Mouse (Mus musculus): ENCODE results near the gene Ndufv3. TPM values are rescaled to one million over a fixed set of nuclear protein-coding genes. Genes with fewer than 3 reads are reported as not detected.

The Ndufv3 gene
- 257 and 265 TPM in 2 replicates for polyA plus RNA-seq (2016; fragmentation: Nextera tagmentation; extraction: Ambion mirVana)

DNA sequence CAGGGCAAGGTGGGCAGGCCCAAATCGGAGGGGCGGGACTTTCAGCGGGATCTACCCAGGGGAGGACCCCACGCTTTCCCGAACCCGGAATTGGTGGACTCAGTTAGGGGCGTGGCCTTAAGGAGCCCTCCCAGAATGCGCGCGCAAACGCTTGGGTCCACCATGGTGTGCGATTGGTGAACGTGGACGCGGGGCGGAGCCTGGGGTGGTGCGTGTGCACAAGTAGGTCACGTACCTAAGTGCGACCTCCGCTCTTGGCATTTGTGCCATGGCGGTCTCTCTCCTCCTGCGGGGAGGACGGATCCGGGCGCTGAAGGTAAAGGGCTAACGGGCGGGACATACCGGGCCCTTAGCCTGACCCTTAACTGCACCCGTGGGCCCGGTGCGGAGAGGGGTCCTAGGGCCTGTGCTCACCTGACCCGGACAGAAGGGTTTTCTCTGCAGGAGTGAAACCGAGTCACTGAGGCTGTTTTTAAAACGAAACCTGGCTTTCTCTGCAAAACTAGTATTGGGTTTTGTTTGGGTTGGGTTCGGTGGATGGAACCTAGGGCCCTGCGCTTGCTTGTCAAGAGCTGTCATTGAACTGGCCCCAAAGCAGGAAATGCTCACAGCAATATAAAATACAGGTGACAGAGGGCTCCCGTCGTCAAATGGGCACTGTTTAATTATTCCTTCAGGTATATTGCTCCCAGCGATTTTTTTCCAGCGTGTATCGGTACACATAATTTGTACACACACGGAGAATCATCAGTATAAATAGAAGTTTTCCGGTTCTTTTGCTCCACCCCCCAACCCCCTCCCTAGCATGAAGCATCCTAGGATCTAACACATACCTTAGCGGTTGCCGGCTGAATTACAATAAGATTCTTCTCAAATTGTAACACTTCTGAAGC, at the start of gene Ndufv3, which contains the start of gene Wdr4:
Gene Ndufv3 (plus strand): TSS at position 170 of the 893 bp plus-strand sequence.
Gene Wdr4 (minus strand): TSS at position 35 of the 893 bp plus-strand sequence.
- under 1% methylated on average over 45 of the region's 45 CpGs for WGBS
- H3K9me3 ChIP-seq: no peaks in the 10 kb centered on the region
- H3K36me3 ChIP-seq: peaks cover 13% of the 10 kb centered on the region
- peak within 1 kb of the TSS; percentile 84 for H3K4me2 ChIP-seq (replicated peaks)
- peak within 1 kb of the TSS; percentile 42; the same call in 1 of the 2 replicates for H3K27ac ChIP-seq (replicated peaks)
- no peaks in the 10 kb centered on the region for H3K27me3 ChIP-seq
- peak within 1 kb of the TSS; percentile 81 for H3K4me3 ChIP-seq
- H3K9ac ChIP-seq (replicated peaks): peak within 1 kb of the TSS; percentile 72
- ATAC-seq (ENCODE audit: low FRiP score, low read depth): peak; percentile 98
- H3K4me1 ChIP-seq: peaks cover 17% of the 10 kb centered on the region

DNA sequence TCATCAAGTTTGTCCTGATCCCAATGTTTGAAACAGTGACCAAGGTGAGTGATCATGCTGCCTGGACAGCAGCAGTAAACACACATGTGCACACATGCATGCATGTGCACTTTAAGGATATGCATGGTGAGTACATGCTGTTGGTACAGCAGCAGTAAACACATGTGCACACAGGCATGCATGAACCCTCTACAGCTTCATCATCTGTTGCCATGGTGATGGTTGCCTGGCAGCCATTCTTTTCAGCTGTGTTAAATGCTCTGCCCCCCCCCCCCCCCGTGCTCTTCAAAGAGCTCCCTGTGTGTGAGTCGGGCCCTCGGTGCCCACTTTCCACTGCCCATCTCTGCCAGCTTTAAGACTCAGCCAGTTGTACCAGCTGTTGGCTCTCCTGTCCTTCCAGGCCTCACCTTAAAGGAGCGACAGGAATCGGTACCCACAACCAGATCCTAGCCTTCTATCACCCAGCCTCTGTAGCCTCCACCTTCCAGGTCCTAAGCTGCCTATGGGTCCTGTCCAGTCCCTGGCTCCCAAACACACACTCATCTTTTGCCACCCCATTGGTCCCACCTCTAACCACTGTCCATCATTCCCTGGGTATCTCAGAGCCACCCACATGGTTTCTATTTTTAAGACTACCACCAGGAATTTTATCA, 49.0 kb upstream of the Ndufv3 start:
- Histone ChIP-seq H3K27me3 (no peaks in the 10 kb centered on the region), H3K4me1 (peaks cover 8% of the 10 kb centered on the region), H3K4me2 (replicated peaks) (no peak overlapping the region), H3K36me3 (peaks cover 72% of the 10 kb centered on the region), H3K4me3 (no peak overlapping the region), H3K9me3 (peaks cover 7% of the 10 kb centered on the region; the same call in 1 of the 2 replicates), H3K27ac (replicated peaks) (no peak overlapping the region), H3K9ac (replicated peaks) (no peak overlapping the region)
- 54% methylated on average over 5 of the region's 5 CpGs for WGBS
- no peak for ATAC-seq (ENCODE audit: low FRiP score, low read depth)

DNA sequence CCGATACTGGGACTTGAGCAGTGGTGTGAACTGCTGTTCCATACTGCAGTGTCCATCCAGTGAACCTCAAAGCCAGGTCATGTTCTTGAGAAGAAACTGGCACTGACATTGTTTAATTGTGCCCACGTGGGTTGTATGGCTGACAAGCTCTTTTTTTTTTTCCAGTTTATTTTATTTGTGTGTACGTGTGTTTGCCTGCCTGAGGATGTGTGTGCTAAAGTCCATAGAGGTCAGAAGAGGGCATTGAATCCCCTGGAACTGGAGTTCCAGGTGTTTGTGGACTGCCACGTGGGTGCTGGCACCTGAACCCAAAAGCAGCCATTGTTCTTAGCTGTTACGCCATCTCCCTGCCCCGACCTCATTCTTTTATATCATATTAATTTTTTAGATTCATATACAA, 45.5 kb upstream of the Ndufv3 start:
- ATAC-seq (ENCODE audit: low FRiP score, low read depth): no peak
- Histone ChIP-seq H3K4me3 (no peak overlapping the region), H3K4me1 (peaks cover 8% of the 10 kb centered on the region), H3K4me2 (replicated peaks) (no peak overlapping the region), H3K27ac (replicated peaks) (no peak overlapping the region), H3K36me3 (peaks cover 51% of the 10 kb centered on the region), H3K9ac (replicated peaks) (no peak overlapping the region), H3K9me3 (no peaks in the 10 kb centered on the region), H3K27me3 (no peaks in the 10 kb centered on the region)
- WGBS: 83% methylated on average over 6 of the region's 6 CpGs

- 72% methylated on average over 7 of the region's 7 CpGs for WGBS
- H3K36me3 ChIP-seq: peaks cover 18% of the 10 kb centered on the region
- no peaks in the 10 kb centered on the region for H3K9me3 ChIP-seq
- H3K4me1 ChIP-seq: no peaks in the 10 kb centered on the region
- ATAC-seq (ENCODE audit: low FRiP score, low read depth): no peak
- H3K27me3 ChIP-seq: no peaks in the 10 kb centered on the region
- H3K9ac ChIP-seq (replicated peaks): no peak overlapping the region
- H3K4me2 ChIP-seq (replicated peaks): no peak overlapping the region
- H3K4me3 ChIP-seq: no peak overlapping the region
- H3K27ac ChIP-seq (replicated peaks): no peak overlapping the region
Observed at GRCm38 (mm10) chr17:31478606-31479005, 41.3 kb upstream of the Ndufv3 start.

DNA sequence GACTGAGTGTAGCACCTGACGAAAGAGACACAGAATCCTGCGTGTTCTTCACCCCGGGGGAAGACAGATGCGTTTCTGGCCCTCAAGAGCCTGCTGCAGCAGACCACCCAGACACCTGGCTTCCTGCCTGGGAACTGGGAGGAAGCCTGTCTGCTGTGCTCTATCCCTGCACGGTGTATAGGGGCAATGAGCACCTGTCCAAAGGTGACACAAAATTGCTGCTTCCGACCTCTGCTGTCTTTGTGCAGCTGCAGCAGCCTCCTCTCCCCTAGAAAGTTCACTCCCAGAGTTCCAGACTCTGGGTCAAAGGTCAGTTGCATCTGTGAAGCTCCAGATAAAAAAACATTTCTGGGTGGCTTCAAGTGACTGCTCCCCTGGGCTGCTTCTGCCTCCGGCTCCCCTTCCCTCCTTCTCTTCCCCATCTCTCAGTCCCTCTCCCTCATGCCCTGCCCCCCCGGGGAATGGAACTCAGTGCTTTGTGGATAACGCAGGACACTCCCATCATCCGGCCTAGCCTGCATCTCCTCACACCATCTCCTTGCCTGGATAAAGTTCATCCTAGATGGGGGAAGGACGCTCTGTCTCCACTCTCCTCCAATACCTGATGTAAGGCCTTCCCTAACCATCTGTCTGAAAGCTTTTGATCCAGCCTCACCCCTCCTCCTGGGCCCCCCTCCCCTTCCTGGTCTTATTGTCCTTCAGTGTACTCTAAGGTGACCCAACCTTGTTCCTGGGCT, 40.6 kb upstream of the Ndufv3 start:
- Histone ChIP-seq H3K4me3 (no peak overlapping the region), H3K27me3 (no peaks in the 10 kb centered on the region), H3K27ac (replicated peaks) (no peak overlapping the region), H3K36me3 (peaks cover 18% of the 10 kb centered on the region), H3K4me2 (replicated peaks) (no peak overlapping the region), H3K9me3 (no peaks in the 10 kb centered on the region), H3K9ac (replicated peaks) (no peak overlapping the region), H3K4me1 (no peaks in the 10 kb centered on the region)
- 69% methylated on average over 11 of the region's 11 CpGs for WGBS
- no peak for ATAC-seq (ENCODE audit: low FRiP score, low read depth)

DNA sequence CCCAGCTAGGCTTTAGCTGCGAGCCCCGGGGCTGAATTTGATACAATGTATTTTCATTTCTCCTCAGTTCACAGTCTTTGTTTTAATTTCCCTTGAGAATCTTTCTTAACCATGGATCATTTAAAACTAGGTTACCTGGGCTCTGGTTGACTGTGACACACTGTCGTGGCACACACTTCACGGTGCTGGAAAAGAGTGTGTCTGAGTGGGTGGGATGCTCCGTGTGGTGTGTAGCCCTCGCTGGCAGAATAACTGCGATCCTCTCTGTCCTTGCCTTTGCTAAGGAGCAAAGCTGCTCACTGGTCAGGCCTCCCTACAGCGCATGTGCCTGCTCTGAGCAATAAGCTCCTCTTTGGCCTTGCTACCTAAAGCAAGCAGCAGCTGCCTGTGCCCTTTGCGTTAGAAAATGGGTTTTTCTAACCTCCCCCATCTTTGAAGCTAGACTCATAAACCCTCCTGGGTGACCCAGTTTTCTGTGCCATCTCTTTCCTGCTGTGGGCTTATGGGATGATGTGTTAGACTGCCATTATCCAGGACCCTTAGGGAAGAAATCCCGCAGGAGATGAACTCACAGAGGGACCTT, 33.2 kb upstream of the Ndufv3 start:
- peaks cover 9% of the 10 kb centered on the region for H3K4me1 ChIP-seq
- no peak overlapping the region for H3K4me2 ChIP-seq (replicated peaks)
- H3K4me3 ChIP-seq: no peak overlapping the region
- ATAC-seq (ENCODE audit: low FRiP score, low read depth): no peak
- H3K36me3 ChIP-seq: no peaks in the 10 kb centered on the region
- WGBS: 66% methylated on average over 10 of the region's 10 CpGs
- H3K9ac ChIP-seq (replicated peaks): no peak overlapping the region
- no peaks in the 10 kb centered on the region for H3K9me3 ChIP-seq
- peak overlapping the region; percentile 30 for H3K27ac ChIP-seq (replicated peaks)
- no peaks in the 10 kb centered on the region for H3K27me3 ChIP-seq

GRCm38 (mm10) chr17:31487433-31488060, 32.4 kb upstream of the Ndufv3 start:
- H3K9ac ChIP-seq (replicated peaks): no peak overlapping the region
- WGBS: 21% methylated on average over 6 of the region's 6 CpGs
- H3K4me3 ChIP-seq: no peak overlapping the region
- H3K27ac ChIP-seq (replicated peaks): peak overlapping the region; percentile 30; the same call in 1 of the 2 replicates
- no peaks in the 10 kb centered on the region for H3K27me3 ChIP-seq
- no peaks in the 10 kb centered on the region for H3K36me3 ChIP-seq
- no peak overlapping the region for H3K4me2 ChIP-seq (replicated peaks)
- no peaks in the 10 kb centered on the region for H3K9me3 ChIP-seq
- H3K4me1 ChIP-seq: peaks cover 9% of the 10 kb centered on the region
- ATAC-seq (ENCODE audit: low FRiP score, low read depth): no peak

DNA sequence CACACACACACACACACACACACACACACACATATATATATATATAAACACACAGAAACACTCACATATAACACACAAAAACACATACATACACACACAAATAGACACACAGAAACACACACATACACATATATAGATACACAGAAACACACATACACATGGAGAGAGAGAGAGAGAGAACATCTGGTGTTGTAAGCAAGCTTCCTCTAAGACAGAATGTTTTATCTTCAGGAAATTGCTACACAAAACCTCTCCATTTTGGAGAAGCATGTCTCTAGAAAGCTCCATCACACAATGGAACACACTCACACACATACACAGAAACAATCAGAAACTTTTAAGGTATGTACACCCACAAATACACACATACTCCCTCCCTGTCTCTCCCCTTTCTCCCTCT, 28.6 kb upstream of the Ndufv3 start:
- no peak overlapping the region for H3K4me3 ChIP-seq
- H3K9me3 ChIP-seq: no peaks in the 10 kb centered on the region
- peaks cover 16% of the 10 kb centered on the region for H3K36me3 ChIP-seq
- no peak overlapping the region for H3K27ac ChIP-seq (replicated peaks)
- H3K4me2 ChIP-seq (replicated peaks): no peak overlapping the region
- no peaks in the 10 kb centered on the region for H3K27me3 ChIP-seq
- no peak overlapping the region for H3K9ac ChIP-seq (replicated peaks)
- H3K4me1 ChIP-seq: peaks cover 9% of the 10 kb centered on the region
- ATAC-seq (ENCODE audit: low FRiP score, low read depth): no peak

DNA sequence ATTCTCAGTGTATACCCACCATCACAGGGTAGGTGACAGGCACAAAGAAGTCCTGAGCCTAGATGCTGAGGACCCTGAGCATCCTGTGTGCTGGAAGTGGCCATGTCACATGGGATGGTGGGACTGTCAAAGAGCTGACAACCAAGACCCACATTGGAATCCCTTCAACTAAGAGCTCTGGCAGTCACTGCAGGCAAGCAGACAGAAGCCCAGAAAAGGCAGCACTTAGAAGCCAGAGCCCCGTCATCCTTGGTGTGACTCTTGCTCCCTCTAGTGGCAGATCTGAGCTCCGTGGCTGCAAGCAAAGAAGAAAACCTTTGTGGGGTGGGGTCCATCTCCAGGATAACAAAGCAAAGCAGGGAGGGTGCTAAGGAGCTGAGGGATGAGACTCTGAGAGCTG, 27.5 kb upstream of the Ndufv3 start:
- ATAC-seq (ENCODE audit: low FRiP score, low read depth): 0 out of 2 replicates have a peak, but pooled peaks have one; percentile 27
- H3K4me3 ChIP-seq: no peak overlapping the region
- no peak overlapping the region for H3K4me2 ChIP-seq (replicated peaks)
- no peaks in the 10 kb centered on the region for H3K27me3 ChIP-seq
- H3K9me3 ChIP-seq: no peaks in the 10 kb centered on the region
- no peak overlapping the region for H3K9ac ChIP-seq (replicated peaks)
- no peak overlapping the region for H3K27ac ChIP-seq (replicated peaks)
- H3K4me1 ChIP-seq: peaks cover under 1% of the 10 kb centered on the region
- 0% methylated on average over 2 of the region's 2 CpGs for WGBS
- peaks cover 25% of the 10 kb centered on the region for H3K36me3 ChIP-seq

GRCm38 (mm10) chr17:31494989-31495388, 24.9 kb upstream of the Ndufv3 start:
- ATAC-seq (ENCODE audit: low FRiP score, low read depth): no peak
- Histone ChIP-seq H3K27me3 (no peaks in the 10 kb centered on the region), H3K4me2 (replicated peaks) (no peak overlapping the region), H3K4me3 (no peak overlapping the region), H3K4me1 (no peaks in the 10 kb centered on the region), H3K36me3 (peaks cover 49% of the 10 kb centered on the region), H3K9ac (replicated peaks) (no peak overlapping the region), H3K27ac (replicated peaks) (no peak overlapping the region), H3K9me3 (no peaks in the 10 kb centered on the region)
- WGBS: 85% methylated on average over 1 of the region's 1 CpGs

DNA sequence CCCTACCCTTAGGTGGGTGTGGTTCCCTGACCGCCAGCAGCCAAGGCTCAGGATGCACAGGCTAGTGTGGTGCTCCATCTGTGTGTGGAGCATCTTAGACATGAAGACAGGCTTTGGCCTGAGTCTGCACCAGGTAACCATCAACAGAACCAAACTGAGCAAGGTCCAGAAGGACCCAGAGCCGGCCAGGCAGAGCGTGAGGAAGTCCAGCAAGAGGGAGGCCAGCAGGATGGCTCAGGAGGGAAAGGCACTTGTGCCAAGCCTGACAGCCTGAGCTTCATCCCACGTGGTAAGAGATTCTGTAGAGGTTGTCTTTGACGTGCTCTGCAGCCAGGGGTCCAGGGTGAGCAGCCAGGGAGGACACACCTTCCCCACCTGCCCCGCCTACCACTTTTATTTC, 22.2 kb upstream of the Ndufv3 start:
- Histone ChIP-seq H3K9ac (replicated peaks) (no peak overlapping the region; the same call in 1 of the 2 replicates), H3K27me3 (no peaks in the 10 kb centered on the region), H3K27ac (replicated peaks) (no peak overlapping the region), H3K4me2 (replicated peaks) (no peak overlapping the region), H3K9me3 (no peaks in the 10 kb centered on the region), H3K4me1 (no peaks in the 10 kb centered on the region), H3K36me3 (peaks cover 76% of the 10 kb centered on the region), H3K4me3 (no peak overlapping the region)
- no peak for ATAC-seq (ENCODE audit: low FRiP score, low read depth)
- 91% methylated on average over 6 of the region's 6 CpGs for WGBS
